Mouse (Mus musculus) midbrain, embryonic 13.5 days (tissue): ENCODE results near the gene Mei4. TPM values are rescaled to one million over a fixed set of nuclear protein-coding genes. Genes with fewer than 3 reads are reported as not detected.
A peak's percentile ranks its signal among the peaks of the same experiment; 100 is the strongest.

ENCODE experiments used
- ATAC-seq: fragments of 200-750 bp; cut with Nextera tagmentation; 2 replicates; pipeline ENCODE4 v1.8.0; 2017; ENCODE audit warnings: mild to moderate bottlenecking, moderate TSS enrichment, moderate library complexity
- H3K27ac ChIP-seq: fragments of 300-500 bp; sonication (generic); 2 replicates; pipeline ENCODE4 v1.5.1; 2015; ENCODE audit warnings: inconsistent platforms, mild to moderate bottlenecking, moderate library complexity
- H3K27me3 ChIP-seq: fragments of 300-500 bp; sonication (generic); 2 replicates; pipeline ENCODE4 v1.6.1; 2015; ENCODE audit warnings: mild to moderate bottlenecking, inconsistent platforms
- H3K36me3 ChIP-seq: fragments of 300-500 bp; sonication (generic); 2 replicates; pipeline ENCODE4 v1.6.1; 2015; ENCODE audit warnings: mild to moderate bottlenecking, inconsistent platforms
- H3K4me1 ChIP-seq: fragments of 300-500 bp; sonication (generic); replicated peaks from 2 replicates; pipeline ENCODE4 v1.6.1; 2015; ENCODE audit warnings: inconsistent platforms
- H3K4me2 ChIP-seq: fragments of 300-500 bp; sonication (generic); replicated peaks from 2 replicates; pipeline ENCODE4 v1.6.1; 2015; ENCODE audit warnings: moderate library complexity, mild to moderate bottlenecking, inconsistent platforms
- H3K4me3 ChIP-seq: fragments of 300-500 bp; sonication (generic); replicated peaks from 2 replicates; pipeline ENCODE4 v1.5.1; 2015; ENCODE audit warnings: mild to moderate bottlenecking, inconsistent platforms
- H3K9ac ChIP-seq: fragments of 300-500 bp; sonication (generic); replicated peaks from 2 replicates; pipeline ENCODE4 v1.6.1; 2015; ENCODE audit warnings: mild to moderate bottlenecking, inconsistent platforms
- H3K9me3 ChIP-seq: fragments of 300-500 bp; sonication (generic); 2 replicates; pipeline ENCODE4 v1.6.1; 2016; ENCODE audit warnings: mild to moderate bottlenecking, inconsistent platforms
- WGBS: fragments of 180-500 bp; shearing (Covaris S2); methylation state at CpG from one replicate; pipeline ENCODE4 v1.1.7; 2015; 5-methylcytosine and 5-hydroxymethylcytosine counted together
- polyA plus RNA-seq: library from polyadenylated mRNA; unstranded; fragments of >200 nt; fragmentation: Nextera tagmentation; extraction: Ambion mirVana; gene quantifications from 2 replicates; pipeline ENCODE4 v1.2.1, GENCODE M21; 2015

Mei4 gene
- polyA plus RNA-seq, 1 experiment from 2014 or later, result 0.73 TPM

DNA sequence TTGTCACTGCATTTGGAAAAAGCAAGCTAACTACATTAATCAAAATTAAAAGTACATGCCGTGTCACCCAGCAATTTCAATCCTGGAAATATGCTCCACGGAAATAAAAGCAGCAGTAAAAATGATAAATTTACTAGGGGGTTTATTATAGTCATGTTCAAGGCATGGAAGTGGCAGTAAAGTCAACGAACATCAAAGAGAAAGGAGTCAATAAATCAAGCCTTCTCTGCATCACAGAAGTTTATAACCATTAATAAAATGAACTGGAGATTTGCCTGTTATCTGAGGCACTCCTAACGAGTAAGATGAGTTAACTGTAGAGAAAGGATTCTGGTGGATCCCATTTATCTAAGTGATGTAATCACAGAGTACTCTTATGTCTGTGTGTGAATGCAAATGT lies 298.9 kb downstream of the Mei4 start:
- 82% methylated on average over 4 of the region's 4 CpGs for WGBS
- no peaks in the 10 kb centered on the region for H3K27me3 ChIP-seq
- H3K9ac ChIP-seq, result no peak overlapping the region
- no peaks in the 10 kb centered on the region for H3K4me1 ChIP-seq
- H3K36me3 ChIP-seq, result no peaks in the 10 kb centered on the region
- no peak for ATAC-seq
- no peak overlapping the region for H3K4me2 ChIP-seq
- no peak overlapping the region for H3K27ac ChIP-seq
- no peak overlapping the region for H3K4me3 ChIP-seq
- H3K9me3 ChIP-seq, result no peaks in the 10 kb centered on the region

DNA sequence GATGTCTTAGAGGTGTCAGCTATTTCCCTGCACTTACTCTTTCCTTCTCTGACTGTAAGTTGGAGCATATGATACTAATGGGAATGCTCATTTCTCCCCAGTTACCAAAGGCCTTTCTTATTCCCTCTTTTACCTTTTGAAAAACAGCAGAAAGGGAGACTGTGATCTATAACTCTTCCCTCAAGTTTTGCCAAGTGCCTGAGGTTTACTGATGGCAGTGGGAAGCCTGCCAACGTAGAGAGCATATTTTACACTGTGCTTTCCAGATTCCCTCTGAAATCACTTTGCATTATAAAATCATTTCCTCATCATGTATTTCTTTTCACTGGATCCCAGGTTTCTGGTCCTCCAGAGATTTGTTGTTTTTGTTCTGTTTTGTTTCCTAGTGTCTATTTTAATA lies 354.5 kb downstream of the Mei4 start:
- Histone ChIP-seq H3K27me3 (no peaks in the 10 kb centered on the region), H3K36me3 (no peaks in the 10 kb centered on the region), H3K4me1 (no peaks in the 10 kb centered on the region), H3K9me3 (no peaks in the 10 kb centered on the region), H3K27ac (no peak overlapping the region), H3K4me3 (no peak overlapping the region), H3K4me2 (no peak overlapping the region), H3K9ac (no peak overlapping the region)
- ATAC-seq, result no peak
- WGBS, result 78% methylated on average over 1 of the region's 1 CpGs

DNA sequence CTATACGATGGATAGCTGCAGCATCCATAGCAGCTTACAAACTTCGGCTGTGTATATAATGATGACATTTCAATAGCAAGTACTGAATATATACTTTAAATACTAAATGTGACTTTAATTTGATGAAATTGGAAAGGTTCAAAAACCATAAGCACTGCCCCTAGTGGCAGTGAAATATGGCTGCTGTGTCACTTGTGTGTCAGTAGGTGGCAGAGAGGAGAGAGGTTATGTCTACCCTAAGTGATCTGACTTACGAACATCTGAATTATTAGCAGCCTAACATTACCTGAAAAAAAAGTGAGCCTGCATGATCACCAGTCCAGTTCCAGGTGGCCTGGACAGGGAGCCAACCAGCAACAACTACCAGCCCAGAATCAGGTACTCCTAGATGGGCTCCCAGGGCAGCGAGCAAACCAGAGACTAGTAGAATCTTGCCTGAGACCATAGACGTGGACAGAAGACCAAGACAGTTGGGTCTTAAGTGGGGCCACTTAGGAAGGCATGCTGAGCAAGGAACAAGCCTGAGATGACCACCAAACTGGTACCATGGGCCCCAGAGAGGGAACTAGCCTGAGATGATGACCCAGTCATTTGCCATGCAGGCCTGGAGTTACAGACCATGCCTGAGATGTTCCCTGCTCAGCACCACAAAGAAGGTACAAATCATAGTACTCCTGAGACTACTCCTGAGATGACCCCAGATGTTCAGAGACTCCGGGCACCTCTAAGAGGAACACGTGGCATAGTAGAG lies 384.4 kb downstream of the Mei4 start:
- Histone ChIP-seq H3K4me3 (no peak overlapping the region), H3K27ac (no peak overlapping the region), H3K4me1 (no peaks in the 10 kb centered on the region), H3K4me2 (no peak overlapping the region), H3K9me3 (no peaks in the 10 kb centered on the region), H3K9ac (no peak overlapping the region), H3K36me3 (no peaks in the 10 kb centered on the region), H3K27me3 (no peaks in the 10 kb centered on the region)
- 0 out of 2 replicates have a peak, but pooled peaks have one; percentile 14 for ATAC-seq
- WGBS, result 88% methylated on average over 7 of the region's 7 CpGs

Other genes with a start within 250 kb of the Mei4 start
- gene Htr1b, start 229.8 kb upstream of the Mei4 start, polyA plus RNA-seq, result 1.2 and 1.3 TPM in 2 replicates